Mouse (Mus musculus) heart, embryonic 14.5 days (tissue): ENCODE measurements around the gene Crot. TPM values are rescaled to one million over a fixed set of nuclear protein-coding genes. Genes with fewer than 3 reads are reported as not detected.

Experiments used
- ATAC-seq: fragments of 200-750 bp; cut with Nextera tagmentation; 2 replicates; pipeline ENCODE4 v1.8.0; 2017; ENCODE audit warnings: low read depth, moderate TSS enrichment; ENCODE audit not compliant: insufficient number of reproducible peaks, insufficient read depth, low FRiP score
- H3K27ac ChIP-seq, 2 experiments: fragments of 200-500 bp in 1 of 2; fragments of 300-500 bp in 1 of 2; sonication (generic) in 1 of 2; replicated peaks in 1 of 2; 2 replicates each; pipeline ENCODE4 v1.5.1; 2012 to 2014; ENCODE audit warnings: low read depth in 2 of 2, low read length in 2 of 2, control low read depth in 1 of 2, mild to moderate bottlenecking in 1 of 2, mixed read lengths in 1 of 2; ENCODE audit not compliant: control insufficient read depth in 1 of 2, insufficient read depth in 1 of 2
- H3K27me3 ChIP-seq: fragments of 300-500 bp; sonication (generic); 2 replicates; pipeline ENCODE4 v1.6.1; 2014; ENCODE audit warnings: mild to moderate bottlenecking, low read length, control low read depth; ENCODE audit not compliant: control insufficient read depth, insufficient read depth
- H3K36me3 ChIP-seq: fragments of 300-500 bp; sonication (generic); 2 replicates; pipeline ENCODE4 v1.6.1; 2014; ENCODE audit warnings: mild to moderate bottlenecking, control low read depth, low read length, mixed read lengths; ENCODE audit not compliant: control insufficient read depth, insufficient read depth
- H3K4me1 ChIP-seq, 2 experiments: fragments of 200-500 bp in 1 of 2; fragments of 300-500 bp in 1 of 2; sonication (generic) in 1 of 2; 2 replicates each; pipeline ENCODE4 v1.6.1; 2012 to 2014; ENCODE audit warnings: low read length in 2 of 2, control low read depth in 1 of 2, mixed read lengths in 1 of 2; ENCODE audit not compliant: control insufficient read depth in 2 of 2, insufficient read depth in 2 of 2
- H3K4me2 ChIP-seq: fragments of 300-500 bp; sonication (generic); 2 replicates; pipeline ENCODE4 v1.6.1; 2014; ENCODE audit warnings: mild to moderate bottlenecking, low read length
- H3K4me3 ChIP-seq, 2 experiments: fragments of 200-500 bp in 1 of 2; fragments of 300-500 bp in 1 of 2; sonication (generic) in 1 of 2; 2 replicates each; pipeline ENCODE4 v1.5.1; 2012 to 2014; ENCODE audit warnings: low read length in 2 of 2, mild to moderate bottlenecking in 2 of 2, control low read depth in 1 of 2, low read depth in 1 of 2, moderate library complexity in 1 of 2; ENCODE audit not compliant: control insufficient read depth in 1 of 2, insufficient read depth in 1 of 2
- H3K9ac ChIP-seq: fragments of 300-500 bp; sonication (generic); 2 replicates; pipeline ENCODE4 v1.6.1; 2014; ENCODE audit warnings: mild to moderate bottlenecking, low read length
- H3K9me3 ChIP-seq: fragments of 300-500 bp; sonication (generic); 2 replicates; pipeline ENCODE4 v1.6.1; 2016; ENCODE audit warnings: low read length, control low read depth; ENCODE audit not compliant: control insufficient read depth
- WGBS: fragments of 180-500 bp; shearing (Covaris S2); extraction: QIAGEN DNeasy Blood & Tissue Kit; methylation state at CpG from one replicate; pipeline ENCODE4 v1.1.7; 2014; 5-methylcytosine and 5-hydroxymethylcytosine counted together
- polyA plus RNA-seq: library from polyadenylated mRNA; unstranded; fragments of >200 nt; fragmentation: Nextera tagmentation; extraction: Ambion mirVana; gene quantifications from 2 replicates; pipeline ENCODE4 v1.2.1, GENCODE M21; 2014

Crot gene
- polyA plus RNA-seq, 1 experiment from 2014 or later, result 41.3 TPM

DNA sequence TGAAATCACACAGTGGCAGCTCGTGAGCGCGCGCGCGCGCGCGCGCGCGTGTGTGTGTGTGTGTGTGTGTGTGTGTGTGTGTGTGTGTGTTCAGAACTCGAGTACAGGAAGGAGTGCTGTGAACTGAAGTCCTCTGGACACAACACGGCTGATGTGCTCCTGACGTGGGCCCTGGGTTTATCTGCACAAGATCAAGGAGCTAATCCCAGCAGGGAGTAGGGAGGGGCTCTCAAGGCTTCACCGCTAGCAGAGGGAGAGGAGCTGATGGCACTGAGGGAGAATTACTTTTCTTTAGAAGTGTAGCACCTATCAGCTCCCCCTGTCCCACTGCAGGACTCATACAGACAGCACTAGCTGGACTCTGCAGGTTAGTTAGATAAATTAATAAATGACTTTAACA is 5.5 kb downstream of the Crot start:
- H3K4me2 ChIP-seq, result no peak overlapping the region

DNA sequence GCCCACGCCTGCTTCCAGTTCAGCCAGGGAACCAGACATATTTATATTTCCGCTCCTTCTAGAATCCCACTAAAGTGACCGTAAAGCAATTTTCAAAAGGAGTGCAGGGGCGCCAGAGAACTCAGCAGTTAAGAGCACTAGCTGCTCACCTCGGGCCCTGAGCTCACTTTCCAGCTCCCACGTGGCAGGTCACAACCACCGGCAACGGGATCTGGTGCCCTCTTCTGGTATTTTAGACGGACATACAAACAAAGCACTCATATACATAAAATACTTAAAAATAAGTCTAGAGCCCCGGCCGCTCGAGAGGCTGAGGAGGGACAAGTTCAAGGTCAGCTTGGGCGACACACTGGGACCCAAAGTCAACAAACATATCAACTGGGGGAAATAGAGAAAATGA is 6.6 kb downstream of the Crot start:
- H3K4me2 ChIP-seq, result no peak overlapping the region

More for the DNA sequence above, 5.5 kb downstream of the Crot start:
- Histone ChIP-seq H3K36me3 (peaks cover 67% of the 10 kb centered on the region), H3K4me3 (no peak overlapping the region), H3K9me3 (no peaks in the 10 kb centered on the region), H3K4me1 (peaks cover 0 to 6% of the 10 kb centered on the region in 2 experiments; a peak in 3 of 4 replicates), H3K27ac (no peak overlapping the region), H3K9ac (no peak overlapping the region), H3K27me3 (no peaks in the 10 kb centered on the region)
- 86% methylated on average over 16 of the region's 16 CpGs for WGBS
- ATAC-seq, result no peak

DNA sequence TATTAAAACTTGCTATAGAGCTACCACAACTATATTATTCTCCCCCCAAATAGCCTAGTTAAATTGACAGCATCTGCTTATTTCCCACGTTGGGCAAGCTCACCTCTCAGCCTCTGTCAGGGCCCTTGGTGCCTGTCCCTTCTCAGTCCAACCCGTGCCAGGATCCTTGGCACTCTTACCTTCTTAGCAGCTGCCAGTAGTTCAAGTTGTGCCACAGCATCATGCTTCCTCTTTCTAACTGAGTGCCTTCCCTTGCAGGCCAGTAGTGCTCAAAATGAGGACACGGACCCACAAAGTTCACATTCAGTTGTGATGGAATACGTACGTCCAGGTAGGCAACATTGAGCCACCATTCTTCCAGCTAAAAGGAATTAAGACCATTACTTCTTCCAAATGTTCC is 9.2 kb downstream of the Crot start:
- Histone ChIP-seq H3K27me3 (no peaks in the 10 kb centered on the region), H3K27ac (no peak overlapping the region), H3K4me3 (no peak overlapping the region), H3K4me2 (no peak overlapping the region), H3K9me3 (no peaks in the 10 kb centered on the region), H3K9ac (no peak overlapping the region), H3K4me1 (no peaks in the 10 kb centered on the region), H3K36me3 (peaks cover 87% of the 10 kb centered on the region)
- 93% methylated on average over 5 of the region's 5 CpGs for WGBS
- no peak for ATAC-seq

More for the DNA sequence above, 6.6 kb downstream of the Crot start:
- no peak overlapping the region for H3K9ac ChIP-seq
- no peak for ATAC-seq
- no peaks in the 10 kb centered on the region for H3K9me3 ChIP-seq
- H3K27me3 ChIP-seq, result no peaks in the 10 kb centered on the region
- WGBS, result 85% methylated on average over 13 of the region's 13 CpGs
- H3K27ac ChIP-seq, result no peak overlapping the region
- H3K36me3 ChIP-seq, result peaks cover 78% of the 10 kb centered on the region
- H3K4me1 ChIP-seq, result no peaks in the 10 kb centered on the region; a peak in 1 of 4 replicates
- H3K4me3 ChIP-seq, result no peak overlapping the region

DNA sequence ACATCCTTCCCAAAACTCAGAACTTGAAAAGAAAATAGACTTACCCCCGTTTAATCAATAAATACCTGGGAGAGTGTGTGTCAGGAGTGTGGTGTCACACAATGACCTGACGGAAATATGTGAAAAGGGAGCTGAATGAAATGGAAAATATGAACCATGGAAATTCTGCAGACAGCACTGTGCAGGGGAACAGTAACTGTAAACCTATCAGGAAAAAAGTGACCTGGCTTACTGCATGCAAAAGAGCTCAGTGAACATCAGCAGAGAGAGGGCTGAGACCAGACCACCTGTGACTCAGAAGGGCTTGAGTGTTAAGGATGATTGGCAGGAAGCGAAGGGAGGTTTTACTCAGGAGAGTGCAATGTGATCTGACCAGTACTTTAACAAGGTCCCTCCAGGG is 11.7 kb downstream of the Crot start:
- H3K9ac ChIP-seq, result no peak overlapping the region
- no peak overlapping the region for H3K4me3 ChIP-seq
- WGBS, result 83% methylated on average over 3 of the region's 3 CpGs
- H3K27ac ChIP-seq, result no peak overlapping the region
- H3K4me1 ChIP-seq, result no peaks in the 10 kb centered on the region
- ATAC-seq, result no peak
- peaks cover 88% of the 10 kb centered on the region for H3K36me3 ChIP-seq
- no peak overlapping the region for H3K4me2 ChIP-seq
- H3K27me3 ChIP-seq, result no peaks in the 10 kb centered on the region
- no peaks in the 10 kb centered on the region for H3K9me3 ChIP-seq

DNA sequence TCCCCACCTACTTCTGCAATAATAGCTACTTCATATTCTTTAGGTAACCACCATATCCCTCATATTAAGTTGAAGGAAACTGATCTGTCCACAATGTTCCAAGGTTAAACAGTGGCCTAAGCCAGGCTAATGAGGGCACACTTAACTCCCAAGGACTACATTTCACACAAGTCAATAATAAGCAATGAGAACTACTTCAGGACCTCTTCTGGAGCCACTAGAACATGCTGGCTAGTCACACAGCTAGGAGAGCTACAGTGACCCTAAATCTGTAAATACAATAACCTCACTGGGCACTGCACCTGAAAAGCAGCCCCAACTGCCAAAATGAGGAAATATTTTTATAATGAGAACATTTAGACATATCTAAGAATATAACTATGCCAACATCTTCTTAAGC is 22.4 kb downstream of the Crot start:
- ATAC-seq, result no peak
- H3K4me3 ChIP-seq, result no peak overlapping the region
- H3K4me1 ChIP-seq, result no peaks in the 10 kb centered on the region
- H3K27ac ChIP-seq, result no peak overlapping the region
- peaks cover 63% of the 10 kb centered on the region for H3K36me3 ChIP-seq
- H3K9me3 ChIP-seq, result no peaks in the 10 kb centered on the region
- no peak overlapping the region for H3K4me2 ChIP-seq
- H3K27me3 ChIP-seq, result no peaks in the 10 kb centered on the region
- H3K9ac ChIP-seq, result no peak overlapping the region

DNA sequence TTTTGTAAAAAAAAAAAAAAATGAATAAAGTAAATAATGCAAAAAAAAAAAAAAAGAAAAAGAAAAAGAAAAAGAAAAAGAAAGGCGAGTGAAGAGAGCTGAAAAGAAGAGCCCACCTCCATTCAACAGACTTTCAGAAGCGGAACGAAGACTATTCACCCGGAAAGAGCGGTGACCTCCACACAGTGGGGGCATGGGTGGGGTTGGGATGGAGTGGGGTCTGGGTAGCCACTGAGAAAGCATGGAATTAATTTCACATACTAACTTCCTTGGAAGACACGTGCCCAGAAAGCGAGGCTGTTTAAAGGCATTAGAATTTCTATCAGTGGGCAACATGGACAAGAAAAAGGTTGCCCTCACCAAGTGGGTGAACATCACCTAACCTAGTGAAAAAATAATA is 24.8 kb downstream of the Crot start:
- ATAC-seq, result no peak
- Histone ChIP-seq H3K4me1 (no peaks in the 10 kb centered on the region), H3K27me3 (no peaks in the 10 kb centered on the region), H3K9me3 (no peaks in the 10 kb centered on the region), H3K4me3 (no peak overlapping the region), H3K9ac (no peak overlapping the region), H3K27ac (no peak overlapping the region), H3K4me2 (no peak overlapping the region), H3K36me3 (peaks cover 74% of the 10 kb centered on the region)
- WGBS, result 93% methylated on average over 7 of the region's 7 CpGs

DNA sequence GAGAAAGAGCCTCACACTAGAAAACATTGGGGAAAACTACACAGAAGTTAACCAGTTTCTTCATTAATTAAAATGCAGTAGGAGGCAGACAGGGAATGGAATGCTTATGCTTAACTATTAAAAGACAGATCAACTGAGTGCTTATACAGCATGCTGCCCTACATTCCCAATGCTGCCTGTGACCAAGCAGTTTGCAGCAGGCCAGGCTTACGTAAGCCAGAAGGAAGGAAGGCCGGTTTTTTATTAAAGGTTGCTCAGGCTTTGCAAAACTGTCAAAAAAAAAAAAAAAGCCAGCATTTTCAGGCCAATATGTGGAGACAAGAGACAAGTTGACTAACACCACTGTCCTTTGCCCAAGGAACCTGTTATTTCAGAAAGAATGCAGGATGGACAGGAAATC is 26.4 kb downstream of the Crot start:
- Histone ChIP-seq H3K4me1 (no peaks in the 10 kb centered on the region), H3K9me3 (no peaks in the 10 kb centered on the region), H3K9ac (no peak overlapping the region), H3K27ac (no peak overlapping the region), H3K4me3 (no peak overlapping the region), H3K27me3 (no peaks in the 10 kb centered on the region), H3K36me3 (peaks cover 86% of the 10 kb centered on the region), H3K4me2 (no peak overlapping the region)
- no peak for ATAC-seq
- WGBS, result 94% methylated on average over 2 of the region's 2 CpGs

DNA sequence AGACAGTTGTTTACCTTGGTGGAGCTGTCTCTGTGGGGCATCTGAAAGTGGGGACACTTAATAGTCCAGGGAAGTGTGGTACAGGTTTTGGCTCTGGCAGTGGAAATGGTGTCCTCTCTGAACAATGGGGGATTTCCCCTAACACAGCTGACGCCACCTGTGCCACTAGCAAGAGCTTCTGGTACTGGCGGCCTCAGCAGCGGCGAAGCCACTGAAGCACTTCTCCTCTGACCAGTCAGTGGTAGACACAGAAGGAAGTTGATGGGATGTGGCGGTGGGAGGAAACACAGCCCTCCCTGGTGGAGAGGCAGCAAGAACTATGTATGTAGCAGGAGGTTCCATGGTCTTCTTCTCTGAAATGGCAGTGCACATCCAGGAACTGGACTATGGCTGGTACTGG is 32.6 kb downstream of the Crot start:
- Histone ChIP-seq H3K9me3 (no peaks in the 10 kb centered on the region), H3K9ac (no peak overlapping the region), H3K27ac (no peak overlapping the region), H3K4me2 (no peak overlapping the region), H3K36me3 (peaks cover 59% of the 10 kb centered on the region), H3K27me3 (no peaks in the 10 kb centered on the region), H3K4me1 (no peaks in the 10 kb centered on the region), H3K4me3 (no peak overlapping the region)
- no peak for ATAC-seq
- WGBS, result 93% methylated on average over 5 of the region's 5 CpGs
